In genomic region chr10:83995913-83996312, GRCm38 (mm10) we compare ENCODE assay signal across 8 mouse cellular contexts.
DNase-seq lines count a peak whose midpoint lies in the region; ATAC-seq and TF ChIP-seq lines count a peak whose summit lies in the region.

No protein-coding gene starts in this region.

- no peak overlapping the region for H3K4me3 ChIP-seq in embryonic facial prominence, embryonic 12.5 days
- H3K4me3 ChIP-seq in heart, postnatal 0 days (ENCODE audit: low read depth, low read length) = no peak overlapping the region
- H3K4me3 ChIP-seq in liver, postnatal 0 days (ENCODE audit: low read depth, low read length) = no peak overlapping the region
- no peak overlapping the region for H3K4me3 ChIP-seq in forebrain, embryonic 14.5 days (ENCODE audit: low read depth, low read length)

- 36% methylated on average over 4 of the region's 4 CpGs for WGBS in embryonic facial prominence, embryonic 12.5 days
- WGBS in heart, postnatal 0 days = 15% methylated on average over 4 of the region's 4 CpGs
- 38% methylated on average over 4 of the region's 4 CpGs for WGBS in liver, postnatal 0 days (ENCODE audit: insufficient replicate concordance)
- WGBS in forebrain, embryonic 14.5 days = 89% methylated on average over 4 of the region's 4 CpGs

- no peak; the same call in 1 of the 2 replicates for TF ChIP-seq EP300 in heart, postnatal 0 days (IDR thresholded peaks at IDR 0.05; ENCODE audit: low read depth)
- no peak for TF ChIP-seq EP300 in liver, postnatal 0 days (IDR thresholded peaks at IDR 0.05; ENCODE audit: low read depth)

- H3K27ac ChIP-seq in embryonic facial prominence, embryonic 12.5 days = peak overlapping the region; percentile 84
- peak overlapping the region; percentile 21 for H3K27ac ChIP-seq in heart, postnatal 0 days (ENCODE audit: low read depth)
- no peak overlapping the region for H3K27ac ChIP-seq in liver, postnatal 0 days (ENCODE audit: low read depth)
- no peak overlapping the region for H3K27ac ChIP-seq in forebrain, embryonic 14.5 days (ENCODE audit: low read depth, low read length)

- ATAC-seq in embryonic facial prominence, embryonic 12.5 days (ENCODE audit: insufficient number of reproducible peaks, insufficient read depth, low FRiP score, low TSS enrichment) = no peak
- ATAC-seq in heart, postnatal 0 days (ENCODE audit: insufficient read depth, low read depth) = peak; percentile 67
- ATAC-seq in liver, postnatal 0 days = no peak
- ATAC-seq in forebrain, embryonic 14.5 days = no peak

- H3K4me2 ChIP-seq in embryonic facial prominence, embryonic 12.5 days (replicated peaks) = no peak overlapping the region
- H3K4me2 ChIP-seq in heart, postnatal 0 days (ENCODE audit: low read depth, low read length) = no peak overlapping the region
- no peak overlapping the region for H3K4me2 ChIP-seq in liver, postnatal 0 days (ENCODE audit: low read depth, low read length)
- H3K4me2 ChIP-seq in forebrain, embryonic 14.5 days (ENCODE audit: low read length) = no peak overlapping the region

- H3K27me3 ChIP-seq in embryonic facial prominence, embryonic 12.5 days = no peaks in the 10 kb centered on the region
- no peaks in the 10 kb centered on the region for H3K27me3 ChIP-seq in heart, postnatal 0 days (ENCODE audit: control insufficient read depth, insufficient read depth, low read length)
- H3K27me3 ChIP-seq in liver, postnatal 0 days (ENCODE audit: insufficient read depth, low read length) = no peaks in the 10 kb centered on the region; the same call in 1 of the 2 replicates
- H3K27me3 ChIP-seq in forebrain, embryonic 14.5 days (replicated peaks; ENCODE audit: control insufficient read depth, insufficient read depth, low read length) = no peaks in the 10 kb centered on the region

- no peak for TF ChIP-seq CTCF in heart, postnatal 0 days (IDR thresholded peaks at IDR 0.05; ENCODE audit: low read depth)
- no peak for TF ChIP-seq CTCF in liver, postnatal 0 days (IDR thresholded peaks at IDR 0.05; ENCODE audit: low read depth)

- no peaks in the 10 kb centered on the region for H3K9me3 ChIP-seq in embryonic facial prominence, embryonic 12.5 days
- H3K9me3 ChIP-seq in heart, postnatal 0 days (replicated peaks; ENCODE audit: control insufficient read depth, low read length) = no peaks in the 10 kb centered on the region
- no peaks in the 10 kb centered on the region for H3K9me3 ChIP-seq in liver, postnatal 0 days (ENCODE audit: low read length)
- no peaks in the 10 kb centered on the region for H3K9me3 ChIP-seq in forebrain, embryonic 14.5 days (replicated peaks; ENCODE audit: control insufficient read depth, low read length)

- H3K36me3 ChIP-seq in embryonic facial prominence, embryonic 12.5 days = no peaks in the 10 kb centered on the region
- no peaks in the 10 kb centered on the region for H3K36me3 ChIP-seq in heart, postnatal 0 days (replicated peaks; ENCODE audit: control insufficient read depth, insufficient read depth, low read length)
- no peaks in the 10 kb centered on the region for H3K36me3 ChIP-seq in liver, postnatal 0 days (replicated peaks; ENCODE audit: insufficient read depth, low read length)
- no peaks in the 10 kb centered on the region for H3K36me3 ChIP-seq in forebrain, embryonic 14.5 days (ENCODE audit: control insufficient read depth, insufficient read depth, low read length)

- peak; percentile 20 for DNase-seq in ZHBTc4 (ENCODE audit: low read depth, low spot score)
- peak; percentile 68 for DNase-seq in heart, postnatal 0 days (ENCODE audit: low spot score)
- DNase-seq in liver, postnatal 0 days = peak; percentile 23
- DNase-seq in right cerebral cortex, adult 18-20 months = no peak
- DNase-seq in layer of hippocampus, postnatal 10 days (ENCODE audit: low spot score in 2 of 2) = no peak
- DNase-seq in forebrain, embryonic 14.5 days (ENCODE audit: low spot score) = no peak
- DNase-seq in right cerebral cortex, postnatal 14 days = no peak

- peaks cover 17% of the 10 kb centered on the region for H3K4me1 ChIP-seq in embryonic facial prominence, embryonic 12.5 days
- no peaks in the 10 kb centered on the region for H3K4me1 ChIP-seq in heart, postnatal 0 days (ENCODE audit: control insufficient read depth, insufficient read depth)
- H3K4me1 ChIP-seq in liver, postnatal 0 days (ENCODE audit: insufficient read depth) = peaks cover 7% of the 10 kb centered on the region; the same call in 1 of the 2 replicates
- H3K4me1 ChIP-seq in forebrain, embryonic 14.5 days (ENCODE audit: control insufficient read depth, insufficient read depth, low read length) = no peaks in the 10 kb centered on the region

- no peak overlapping the region for H3K9ac ChIP-seq in embryonic facial prominence, embryonic 12.5 days
- H3K9ac ChIP-seq in heart, postnatal 0 days (replicated peaks; ENCODE audit: low read depth, low read length) = no peak overlapping the region
- no peak overlapping the region for H3K9ac ChIP-seq in liver, postnatal 0 days (replicated peaks)
- no peak overlapping the region for H3K9ac ChIP-seq in forebrain, embryonic 14.5 days (ENCODE audit: low read length)

Comparison
In these comparisons a context has a peak if more than half of its experiments do, and no peak if none do; other contexts are left out.
1. DNase-seq: peak in ZHBTc4 (single experiment), heart, postnatal 0 days (single experiment) and liver, postnatal 0 days (single experiment); none in right cerebral cortex, adult 18-20 months (single experiment), layer of hippocampus, postnatal 10 days (0 of 2), forebrain, embryonic 14.5 days (single experiment) and right cerebral cortex, postnatal 14 days (single experiment).
2. H3K27ac ChIP-seq: peak in embryonic facial prominence, embryonic 12.5 days (single experiment) and heart, postnatal 0 days (single experiment); none in liver, postnatal 0 days (single experiment) and forebrain, embryonic 14.5 days (single experiment).